Mouse (Mus musculus) large intestine, adult 2 months (tissue): ENCODE measurements around the gene Ccdc51. TPM values are rescaled to one million over a fixed set of nuclear protein-coding genes. Genes with fewer than 3 reads are reported as not detected.

Experiments
- DNase-seq: peaks from one replicate; pipeline ENCODE4 v3.0.0-alpha.2; 2012; ENCODE audit warnings: low read depth, low spot score
- WGBS: fragments of 180-500 bp; shearing (Covaris S2); methylation state at CpG from one replicate; pipeline ENCODE4 v1.1.7; 2018; 5-methylcytosine and 5-hydroxymethylcytosine counted together
- polyA plus RNA-seq: library from polyadenylated mRNA; depleted of rRNA; stranded (reverse); fragments of >200 nt; gene quantifications from 2 replicates; pipeline ENCODE4 v1.2.3, GENCODE M21; 2012; rRNA removed

Gene Ccdc51
- 11.3 and 12.1 TPM in 2 replicates for polyA plus RNA-seq

DNA sequence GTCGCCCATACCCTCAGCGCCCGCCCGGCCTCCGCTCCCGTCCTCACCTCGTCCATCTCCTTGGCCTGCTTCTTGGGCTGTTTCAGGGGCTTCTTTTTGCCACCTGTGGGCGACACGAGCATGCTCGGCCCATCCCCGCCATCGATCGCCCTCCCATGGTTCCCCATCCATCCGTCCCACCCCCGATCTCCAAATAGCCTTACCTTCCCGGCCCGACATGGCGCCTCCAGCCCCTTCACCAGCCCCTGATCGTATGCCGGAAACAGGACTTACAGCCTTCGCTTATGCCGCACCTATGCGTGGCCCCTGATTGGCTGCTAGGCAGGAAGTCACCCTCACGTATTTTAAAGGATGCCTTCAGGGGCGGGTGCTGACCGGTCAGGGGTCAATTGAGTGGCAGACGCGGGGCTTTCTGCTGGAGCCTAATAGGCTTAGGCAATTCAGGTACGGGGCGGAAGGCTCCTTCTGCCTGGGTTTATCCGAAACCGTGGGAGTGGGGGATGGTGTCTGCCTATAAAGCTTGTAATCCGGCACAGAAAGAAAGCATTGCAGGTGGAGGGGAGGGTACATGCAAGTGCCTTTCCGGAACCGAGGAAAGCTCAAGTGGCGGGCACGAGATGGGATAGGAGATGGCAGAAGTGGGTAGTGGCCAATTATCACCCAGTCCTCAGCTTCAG, at the start of gene Ccdc51, which contains the start of gene Tma7:
Gene Ccdc51, plus strand, starts transcription at position 370 of the 677 bp plus-strand sequence.
Gene Tma7, minus strand, starts transcription at position 464 of the 677 bp plus-strand sequence.
- 1% methylated on average over 37 of the region's 37 CpGs for WGBS
- DNase-seq = peak; percentile 67

DNA sequence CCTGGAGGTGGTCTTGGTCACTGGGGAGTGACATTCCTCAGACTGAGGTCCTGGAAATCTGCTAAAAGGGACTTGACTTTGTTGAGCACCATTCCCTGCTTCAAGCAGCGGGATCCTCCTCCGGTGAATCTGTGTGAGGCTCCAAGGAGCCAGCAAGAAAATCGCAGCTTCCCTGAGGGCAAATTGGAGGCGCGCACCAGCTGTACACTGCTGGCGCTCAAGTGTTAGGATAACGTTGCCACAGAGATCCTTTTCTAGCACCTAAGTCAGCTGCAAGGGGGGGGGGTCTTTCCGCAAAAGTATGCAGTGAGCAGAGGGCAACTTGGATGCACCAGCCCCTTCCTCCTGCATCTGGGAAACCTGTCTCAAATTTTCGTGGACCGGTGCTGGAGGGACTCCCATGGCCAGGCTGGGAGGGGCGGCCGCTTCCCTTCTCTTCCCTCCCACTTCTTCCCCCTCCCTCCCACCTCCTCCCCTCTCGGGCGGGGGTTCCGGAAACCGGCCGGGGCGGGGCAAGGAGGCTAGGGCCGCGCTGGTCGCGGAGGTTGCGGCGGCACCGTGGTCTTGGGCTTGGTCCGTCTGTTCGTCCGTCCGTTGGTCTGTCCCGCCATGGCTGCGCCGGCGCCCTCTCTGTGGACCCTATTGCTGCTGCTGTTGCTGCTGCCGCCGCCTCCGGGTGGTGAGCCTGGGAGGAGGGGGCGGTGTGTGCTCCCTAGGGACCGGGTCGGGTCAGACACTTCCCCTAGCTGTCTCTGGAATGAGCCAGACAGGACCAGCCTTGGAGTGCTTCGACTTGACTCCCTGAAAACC, 44.0 kb upstream of the Ccdc51 start, which contains the start of gene Shisa5:
Gene Shisa5, plus strand, starts transcription at position 480 of the 810 bp plus-strand sequence.
- DNase-seq = no peak
- under 1% methylated on average over 40 of the region's 40 CpGs for WGBS

DNA sequence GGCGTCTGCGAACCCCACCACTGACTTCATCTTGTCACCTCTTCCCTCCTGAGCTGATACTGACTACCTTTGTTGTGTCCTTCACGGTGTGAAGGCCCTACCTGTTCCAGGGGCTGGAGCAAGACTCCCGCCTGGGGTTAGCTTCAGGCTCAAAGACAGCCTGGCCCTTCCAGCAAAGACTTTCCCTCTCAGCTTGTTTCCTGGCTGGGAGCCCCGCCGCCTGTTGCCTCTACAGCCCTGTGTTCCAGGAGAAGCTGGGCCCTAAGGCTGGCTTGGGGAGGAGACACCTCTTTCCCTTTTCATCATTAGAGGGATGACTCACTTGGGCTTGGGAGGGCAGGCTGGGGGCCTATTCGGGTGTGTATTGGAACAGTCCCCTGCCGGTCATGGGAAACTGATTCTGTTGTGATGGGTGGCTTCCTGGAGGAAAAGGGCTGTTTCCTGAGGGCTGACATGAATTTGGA, 43.4 kb upstream of the Ccdc51 start:
- WGBS = 3% methylated on average over 8 of the region's 8 CpGs
- no peak for DNase-seq

DNA sequence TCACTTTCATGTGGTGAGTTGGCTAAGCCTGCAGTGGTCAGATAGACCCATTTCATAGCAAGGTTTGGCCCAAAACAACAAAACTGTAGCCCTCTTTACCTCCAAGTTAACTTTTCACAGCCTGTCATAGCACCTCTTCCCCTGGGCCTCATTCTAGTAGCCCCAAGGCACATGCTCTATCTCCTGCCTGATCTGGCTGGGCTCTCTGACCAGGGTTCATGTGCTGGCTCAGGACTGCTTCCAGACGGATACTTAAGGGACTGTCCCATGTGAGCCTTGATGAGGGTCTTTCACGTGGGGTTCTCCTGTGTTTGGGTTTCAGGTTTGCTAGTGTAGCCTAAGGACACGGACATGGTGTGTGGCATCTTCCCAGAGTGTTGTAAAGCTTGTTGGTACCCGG, 42.6 kb upstream of the Ccdc51 start:
- DNase-seq = no peak
- WGBS = 45% methylated on average over 4 of the region's 4 CpGs

DNA sequence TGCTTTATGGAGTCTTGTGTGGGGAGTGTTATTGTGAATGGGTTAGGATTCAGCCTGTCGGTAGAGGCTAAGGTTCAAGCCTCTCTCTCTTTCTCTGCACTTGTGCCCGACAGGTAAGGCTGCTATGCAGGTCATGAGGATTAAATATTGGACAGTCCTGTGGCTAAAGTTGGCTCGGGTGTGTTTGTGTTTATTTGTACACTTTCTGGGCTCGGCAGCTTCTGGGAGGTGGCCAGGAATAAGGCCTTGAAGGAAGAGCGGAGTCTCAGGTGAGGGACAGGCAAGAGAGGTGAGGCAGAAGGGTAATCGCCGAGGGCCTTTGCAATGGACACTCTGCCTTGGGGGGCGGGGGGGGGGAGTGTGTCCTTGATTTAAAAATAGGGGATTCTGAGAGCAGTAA, 42.1 kb upstream of the Ccdc51 start:
- 18% methylated on average over 8 of the region's 8 CpGs for WGBS
- no peak for DNase-seq

DNA sequence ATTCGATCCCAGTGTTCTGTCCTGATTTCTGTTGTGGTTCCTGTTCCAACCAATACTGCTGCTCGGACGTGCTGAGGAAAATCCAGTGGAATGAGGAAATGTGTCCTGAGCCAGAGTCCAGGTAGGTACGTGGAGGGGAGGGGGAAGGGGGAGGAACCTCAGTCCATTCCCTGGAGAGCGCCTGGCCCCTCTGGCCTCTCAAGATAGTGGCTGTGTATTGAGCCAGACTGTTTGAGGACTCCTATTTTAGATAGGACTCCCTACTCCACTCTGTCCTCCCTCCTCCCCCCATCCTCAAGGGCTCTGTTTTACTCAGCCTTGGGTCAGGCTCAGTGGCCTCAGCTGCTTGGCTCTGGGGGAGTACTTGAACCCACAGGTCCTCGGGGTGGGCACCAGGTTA, 41.4 kb upstream of the Ccdc51 start:
- no peak for DNase-seq
- WGBS = 20% methylated on average over 6 of the region's 6 CpGs

DNA sequence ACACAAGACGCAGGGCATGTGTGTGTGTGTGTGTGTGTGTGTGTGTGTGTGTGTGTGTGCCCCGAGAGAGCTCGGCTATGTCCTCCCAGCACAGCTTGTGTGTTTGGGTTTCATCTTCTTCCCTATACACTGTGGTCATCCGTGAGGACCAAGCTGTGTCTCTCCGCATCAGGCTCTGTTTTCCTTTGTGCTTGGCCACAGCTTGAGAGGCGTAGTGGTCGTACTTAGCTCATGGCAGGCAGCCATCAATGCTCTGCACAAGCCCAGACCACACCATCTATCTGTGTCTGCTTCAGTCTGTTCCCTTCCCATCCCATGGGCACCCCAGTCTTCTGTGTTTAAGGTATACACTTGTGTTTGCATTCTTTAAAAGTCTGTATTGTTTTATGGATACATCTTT, 40.9 kb upstream of the Ccdc51 start:
- no peak for DNase-seq
- 58% methylated on average over 7 of the region's 7 CpGs for WGBS

DNA sequence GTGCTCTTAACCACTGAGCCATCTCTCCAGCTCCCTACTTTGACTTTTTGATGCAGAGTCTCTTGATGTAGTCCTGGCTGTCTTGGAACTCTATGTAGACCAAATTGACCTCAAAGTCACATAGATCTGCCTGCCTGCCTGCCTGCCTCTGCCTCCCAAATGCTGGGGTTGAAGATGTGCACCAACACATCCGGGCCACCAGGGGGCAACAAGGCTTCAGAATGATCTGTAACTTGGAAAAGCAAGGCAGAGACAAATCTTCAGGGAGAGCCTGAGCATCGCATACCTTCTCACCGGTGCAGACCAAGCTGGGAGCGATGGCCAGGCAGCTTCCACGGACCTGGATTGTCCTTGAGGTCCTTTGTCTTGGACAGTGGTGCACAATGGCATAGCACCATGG, 36.0 kb upstream of the Ccdc51 start:
- WGBS = 43% methylated on average over 5 of the region's 5 CpGs
- no peak for DNase-seq

DNA sequence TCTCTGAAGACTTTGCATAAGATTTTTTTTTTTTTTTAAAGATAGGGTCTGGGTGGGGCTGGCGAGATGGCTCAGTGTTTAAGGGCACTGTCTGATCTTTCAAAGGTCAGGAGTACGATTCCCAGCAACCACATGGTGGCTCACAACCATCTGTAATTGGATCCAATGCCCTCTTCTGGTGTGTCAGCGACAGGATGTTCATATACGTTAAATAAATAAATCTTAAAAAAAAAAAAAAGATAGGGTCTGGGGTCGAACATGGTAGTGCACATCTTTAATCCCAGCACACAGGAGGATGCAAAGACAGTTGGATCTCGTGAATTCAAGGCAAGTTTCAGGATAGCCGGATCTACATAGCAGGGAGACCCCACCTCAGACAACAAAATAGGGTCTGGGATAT, 33.0 kb upstream of the Ccdc51 start:
- 79% methylated on average over 7 of the region's 7 CpGs for WGBS
- no peak for DNase-seq

DNA sequence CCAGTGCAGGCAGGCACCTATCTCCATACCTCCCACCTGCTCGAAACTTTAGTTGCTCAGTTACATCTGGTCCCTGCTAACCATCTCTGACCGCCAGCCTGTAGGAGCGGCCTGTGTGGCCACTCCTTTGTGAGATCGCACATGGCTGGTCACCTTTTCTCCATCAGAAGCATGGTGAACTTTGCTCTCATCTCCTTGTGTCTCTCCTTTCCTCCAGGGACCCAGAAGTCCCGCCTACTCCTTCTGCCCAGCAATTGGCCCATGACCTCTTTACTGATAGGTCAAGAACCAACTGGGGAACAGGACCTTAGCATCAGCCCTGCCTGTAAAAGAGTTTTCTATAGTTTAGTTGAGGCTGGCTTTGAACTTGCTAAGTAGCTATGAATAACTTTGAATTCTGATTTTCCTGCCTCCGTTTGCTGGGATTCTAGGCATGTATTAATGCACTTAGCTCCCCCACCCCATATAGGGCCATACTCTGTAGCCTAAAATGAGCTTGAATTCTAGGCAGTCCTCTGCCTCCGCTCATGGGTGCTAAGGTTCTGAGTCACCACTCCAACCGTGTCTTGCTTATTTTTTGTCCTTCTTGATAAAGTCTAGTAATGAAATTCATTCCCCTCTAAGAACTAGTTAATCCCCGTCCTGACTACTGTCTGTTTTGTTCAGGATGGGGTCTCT, 32.2 kb upstream of the Ccdc51 start:
- 71% methylated on average over 9 of the region's 9 CpGs for WGBS
- no peak for DNase-seq

DNA sequence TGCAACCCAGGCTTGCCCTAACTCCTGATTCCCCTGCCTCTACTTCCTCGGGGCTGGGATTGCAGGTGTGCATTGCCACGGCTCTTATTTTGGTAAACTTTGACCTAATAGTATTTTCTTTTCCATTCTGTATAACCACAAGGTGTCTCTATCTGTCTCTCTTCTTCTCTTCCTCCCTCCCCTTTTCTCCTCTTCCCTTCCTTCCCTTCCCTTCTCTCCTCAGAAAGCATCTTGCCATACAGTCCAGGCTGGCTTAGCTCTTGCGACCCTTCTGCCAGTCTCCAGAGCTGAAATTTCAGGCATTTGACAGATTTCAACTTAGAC, 31.7 kb upstream of the Ccdc51 start:
- DNase-seq = no peak
- 74% methylated on average over 3 of the region's 3 CpGs for WGBS

DNA sequence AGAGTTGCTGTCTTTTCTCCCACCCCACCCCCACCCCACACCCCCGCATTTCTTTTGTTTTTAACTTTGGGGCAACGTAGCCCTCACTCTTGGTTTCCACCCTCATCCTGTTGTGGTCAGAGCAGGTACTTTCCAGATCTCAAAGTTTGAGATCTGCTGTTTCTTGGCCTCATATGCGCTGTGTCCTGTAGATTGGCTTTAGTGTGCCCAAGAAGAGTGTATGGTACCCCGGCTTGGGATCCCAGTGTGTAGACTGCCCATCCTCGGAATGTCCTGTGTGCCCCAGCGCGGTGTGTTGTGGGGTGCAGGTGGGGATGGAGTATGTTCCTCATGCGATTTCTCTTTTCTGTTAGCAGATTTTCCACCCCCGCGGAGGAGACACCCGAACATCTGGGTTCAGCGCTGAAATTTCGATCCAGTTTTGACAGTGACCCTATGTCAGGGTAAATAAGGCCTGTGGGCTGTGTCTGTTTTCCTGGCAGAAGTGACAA, 31.2 kb upstream of the Ccdc51 start:
- WGBS = 86% methylated on average over 13 of the region's 13 CpGs
- no peak for DNase-seq

DNA sequence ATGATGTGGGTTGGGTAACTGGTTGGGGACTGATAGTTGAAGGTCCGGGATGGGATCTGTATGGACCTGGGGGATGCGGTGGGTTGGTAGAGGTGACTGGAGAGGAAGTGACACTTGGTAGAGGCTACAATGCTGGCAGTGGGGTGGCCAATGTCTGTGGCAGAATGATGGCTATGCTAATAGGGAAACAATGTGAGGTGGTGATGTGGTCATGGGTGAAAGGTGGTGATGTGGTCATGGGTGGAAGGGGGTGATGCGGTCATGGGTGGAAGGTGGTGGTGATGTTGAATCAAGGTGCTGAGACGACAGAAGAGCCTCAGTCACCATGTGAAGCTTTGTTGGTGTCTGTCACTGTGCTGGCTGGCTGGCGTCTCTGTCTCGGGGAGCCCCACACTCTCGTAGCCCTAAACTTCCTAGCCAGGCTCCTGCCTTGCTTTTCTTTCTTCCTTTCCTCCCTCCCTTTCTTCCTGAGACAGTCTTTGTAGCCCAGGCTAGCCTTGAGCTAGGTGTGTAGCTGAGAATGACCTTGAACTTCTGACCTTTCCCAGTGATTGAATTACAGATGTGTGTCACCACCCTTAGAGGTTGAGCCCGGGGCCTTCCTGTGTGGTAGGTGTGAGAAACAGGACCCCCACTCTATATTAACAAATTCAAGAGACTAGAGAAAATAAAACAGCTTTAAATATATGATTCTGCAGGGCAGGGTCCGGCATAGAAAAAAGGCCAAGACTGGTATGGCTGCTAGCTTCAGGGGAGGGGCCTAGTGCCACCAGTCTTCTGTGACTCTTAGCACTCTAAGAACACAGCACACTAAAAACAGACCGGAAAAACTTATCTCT, 30.4 kb upstream of the Ccdc51 start:
- DNase-seq = no peak
- 86% methylated on average over 10 of the region's 10 CpGs for WGBS

DNA sequence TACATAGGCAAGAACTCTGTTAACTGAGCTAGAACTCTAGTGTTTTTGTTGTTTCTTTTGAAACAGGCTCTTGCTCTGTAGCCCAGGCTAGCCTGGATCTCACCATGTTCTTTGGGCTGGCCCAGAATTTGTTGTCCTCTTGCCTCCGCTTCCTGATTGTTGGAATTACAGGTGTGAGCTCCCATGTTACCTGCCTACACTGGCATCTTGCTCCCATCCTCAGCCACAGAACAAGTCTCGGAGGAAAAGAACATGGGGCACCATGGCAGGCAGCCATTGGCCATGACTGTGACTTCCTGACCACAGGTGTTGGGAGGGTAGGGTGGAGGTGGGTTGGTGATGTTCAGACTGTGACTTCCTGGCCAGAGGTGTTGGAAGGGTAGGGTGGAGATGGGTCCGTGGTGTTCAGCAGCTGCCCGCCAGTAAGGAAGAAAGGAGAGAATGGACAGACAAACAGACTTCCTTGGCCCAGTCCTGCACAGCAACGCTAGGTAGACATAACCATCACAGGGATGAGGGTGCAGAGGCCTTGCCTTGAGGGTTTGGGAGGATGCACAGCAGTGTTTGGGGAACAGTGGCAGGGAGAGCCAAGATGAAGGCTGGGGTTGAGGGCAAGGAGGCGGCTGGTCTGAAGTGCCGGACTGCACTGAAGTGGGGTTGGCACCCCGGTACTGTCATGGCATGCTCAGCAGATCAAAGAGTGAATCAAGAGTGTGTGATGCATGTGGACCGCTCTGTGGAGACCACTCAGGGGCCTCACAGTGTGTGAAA, 29.6 kb upstream of the Ccdc51 start:
- 85% methylated on average over 9 of the region's 9 CpGs for WGBS
- DNase-seq = no peak

DNA sequence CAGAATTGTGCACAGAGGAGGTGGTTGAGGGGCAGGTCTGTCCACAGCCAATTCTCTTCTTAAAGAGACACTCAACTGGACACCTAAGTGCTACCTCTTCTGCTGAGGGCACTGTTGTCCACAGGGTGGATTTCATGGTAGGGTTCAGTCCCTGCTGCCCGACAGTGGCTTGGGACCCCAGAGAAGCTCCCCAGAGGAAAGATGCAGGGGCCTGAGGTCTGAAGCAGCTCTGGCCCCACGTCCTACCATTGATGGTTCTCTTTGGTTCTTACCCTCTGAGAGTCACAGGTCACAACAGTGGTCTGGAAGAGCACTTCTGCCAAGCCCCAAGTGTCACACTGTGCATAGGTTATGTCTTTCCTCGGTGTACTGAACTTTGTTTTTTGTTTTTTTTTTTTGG, 28.9 kb upstream of the Ccdc51 start:
- DNase-seq = no peak
- WGBS = 87% methylated on average over 3 of the region's 3 CpGs

DNA sequence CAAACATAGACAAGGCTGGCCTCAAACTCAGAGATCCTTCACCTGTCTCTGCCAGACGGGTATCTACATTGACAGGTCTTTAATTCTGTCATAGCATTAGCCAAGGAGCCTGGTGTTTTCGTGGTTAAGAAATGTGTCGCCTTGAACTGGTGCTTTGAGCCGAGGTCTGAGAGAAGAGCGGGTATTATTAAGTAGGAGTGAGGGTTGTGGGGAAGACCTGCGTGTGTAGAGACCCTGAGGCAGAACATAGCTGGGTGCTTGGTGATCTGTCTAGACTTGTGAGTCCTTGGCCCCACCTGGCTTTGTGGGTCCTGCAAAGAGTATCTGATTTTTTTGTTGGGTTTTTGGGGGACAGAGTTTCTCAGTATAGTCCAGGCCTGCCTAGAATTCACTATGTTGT, 28.4 kb upstream of the Ccdc51 start:
- 72% methylated on average over 6 of the region's 6 CpGs for WGBS
- DNase-seq = no peak

DNA sequence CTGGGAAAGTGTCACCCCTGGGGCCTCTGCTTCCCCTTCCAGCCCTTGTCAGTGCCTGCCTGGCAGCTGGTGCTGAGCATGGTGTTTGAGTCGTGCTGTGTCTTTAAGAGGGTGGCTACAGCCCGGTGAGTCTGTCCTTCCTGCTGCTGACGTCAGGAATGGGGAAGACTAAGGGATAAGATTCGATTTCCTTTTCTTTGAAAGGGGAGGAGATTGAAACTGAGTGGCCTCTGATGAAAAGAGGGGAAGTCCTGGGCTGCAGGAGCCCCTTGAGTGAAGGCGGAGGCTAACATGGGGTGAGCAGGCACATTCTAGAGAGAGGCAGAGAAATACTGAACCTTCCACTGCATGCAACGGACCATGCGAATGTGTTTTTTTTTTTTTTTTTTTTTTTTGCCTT, 27.6 kb upstream of the Ccdc51 start:
- WGBS = under 1% methylated on average over 7 of the region's 7 CpGs
- DNase-seq = no peak

DNA sequence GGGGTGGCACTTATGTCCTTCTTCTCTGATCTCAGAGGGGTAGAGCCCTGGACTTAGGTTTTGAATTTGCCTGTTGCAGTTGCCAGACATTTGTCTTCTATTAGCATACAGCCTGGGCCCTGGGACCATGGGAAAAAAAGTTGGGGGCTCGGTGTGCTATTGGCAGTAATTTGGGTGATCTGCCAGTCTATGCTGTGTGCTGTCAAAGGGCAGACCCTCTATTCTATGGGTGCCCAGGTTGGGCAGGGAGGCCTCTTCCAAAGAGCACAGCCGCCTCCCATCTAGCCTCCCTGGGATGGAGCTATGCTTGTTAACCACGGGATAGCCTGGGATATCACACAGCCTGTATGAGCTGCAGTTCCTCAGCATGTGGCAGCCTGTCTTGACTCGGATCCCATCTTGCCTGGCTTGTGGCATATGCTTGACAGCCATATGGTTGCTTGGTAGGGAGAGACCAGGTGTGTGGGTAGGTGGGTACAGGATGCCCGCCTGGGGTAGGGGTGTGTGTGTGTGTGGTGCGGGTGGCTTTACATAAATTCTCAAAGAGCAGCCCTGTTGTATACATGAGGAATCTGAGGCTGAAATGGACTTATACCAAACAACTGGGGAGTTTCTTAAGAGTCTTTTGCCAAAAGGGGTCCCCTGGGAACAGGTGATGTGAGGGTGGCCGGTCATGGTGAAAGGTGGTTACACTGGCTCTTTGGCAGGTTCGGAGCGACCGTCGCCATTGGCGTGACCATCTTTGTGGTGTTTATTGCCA, 26.8 kb upstream of the Ccdc51 start:
- DNase-seq = no peak
- 89% methylated on average over 12 of the region's 12 CpGs for WGBS
